Mouse (Mus musculus) bone marrow, adult 2 months (tissue): Measurements from ENCODE around the gene Map3k11.
A peak's percentile ranks its signal among the peaks of the same experiment; 100 is the strongest.

Source experiments
- CTCF ChIP-seq: fragments of 200-500 bp; IDR thresholded peaks from 2 replicates; pipeline ENCODE4 v1.5.1; 2011; ENCODE audit warnings: low read length, control low read depth; ENCODE audit not compliant: control insufficient read depth, insufficient read depth
- POLR2A ChIP-seq: fragments of 200-500 bp; IDR thresholded peaks from 2 replicates; pipeline ENCODE4 v1.6.1; 2011; ENCODE audit warnings: low read depth, mild to moderate bottlenecking, control low read depth, low read length, borderline replicate concordance; ENCODE audit not compliant: control insufficient read depth

- no peak for TF ChIP-seq CTCF
- TF ChIP-seq POLR2A: peak; percentile 93; the same call in 1 of the 2 replicates
Measured at GRCm38 (mm10) chr19:5725767-5726515, 37.4 kb downstream of the Map3k11 start, which contains the start of gene Ehbp1l1.
